Mouse (Mus musculus) olfactory bulb, adult 2 months (tissue): ENCODE results near the gene Zfp511.

Experiments used
- CTCF ChIP-seq: fragments of 200-500 bp; IDR thresholded peaks from 2 replicates; pipeline ENCODE4 v1.5.1; 2012; ENCODE audit warnings: low read depth, mild to moderate bottlenecking, low read length, moderate library complexity; ENCODE audit not compliant: insufficient read depth
- POLR2A ChIP-seq: fragments of 200-500 bp; IDR thresholded peaks from 2 replicates; pipeline ENCODE4 v1.6.1; 2012; ENCODE audit warnings: mild to moderate bottlenecking, low read depth, low read length, moderate library complexity; ENCODE audit not compliant: insufficient read depth

GRCm38 (mm10) chr7:140004666-140005065 lies 31.5 kb upstream of the Zfp511 start:
- TF ChIP-seq POLR2A = no peak
- TF ChIP-seq CTCF = no peak
